Mouse (Mus musculus) A20 (cell line): ENCODE data around the gene Gm20388.

Experiments used
- DNase-seq: peaks from one replicate; pipeline ENCODE4 v3.0.0-alpha.2; 2011; ENCODE audit warnings: low read depth, low spot score

Gene Gm20388

GRCm38 (mm10) chr8:120289698-120290181, 379.1 kb downstream of the Gm20388 start:
- DNase-seq: no peak

GRCm38 (mm10) chr8:120290614-120291013, 380.0 kb downstream of the Gm20388 start:
- DNase-seq: no peak

GRCm38 (mm10) chr8:120291650-120292049, 381.0 kb downstream of the Gm20388 start:
- no peak for DNase-seq

GRCm38 (mm10) chr8:120292316-120293107, 381.9 kb downstream of the Gm20388 start:
- DNase-seq: no peak

GRCm38 (mm10) chr8:120293421-120294357, 383.0 kb downstream of the Gm20388 start:
- DNase-seq: no peak

- DNase-seq: no peak
Measured at GRCm38 (mm10) chr8:120294982-120295870, 384.6 kb downstream of the Gm20388 start.

GRCm38 (mm10) chr8:120297000-120297399, 386.4 kb downstream of the Gm20388 start:
- no peak for DNase-seq

GRCm38 (mm10) chr8:120298601-120299532, 388.2 kb downstream of the Gm20388 start:
- DNase-seq: no peak

GRCm38 (mm10) chr8:120300601-120301141, 390.0 kb downstream of the Gm20388 start:
- DNase-seq: peak; percentile 63

GRCm38 (mm10) chr8:120302941-120303675, 392.5 kb downstream of the Gm20388 start:
- no peak for DNase-seq

GRCm38 (mm10) chr8:120304097-120304496, 393.5 kb downstream of the Gm20388 start:
- no peak for DNase-seq

GRCm38 (mm10) chr8:120305800-120306385, 395.3 kb downstream of the Gm20388 start:
- no peak for DNase-seq

GRCm38 (mm10) chr8:120307103-120307502, 396.5 kb downstream of the Gm20388 start:
- DNase-seq: peak; percentile 80

GRCm38 (mm10) chr8:120307528-120307927, 396.9 kb downstream of the Gm20388 start:
- DNase-seq: no peak

GRCm38 (mm10) chr8:120308131-120308530, 397.5 kb downstream of the Gm20388 start:
- DNase-seq: no peak

- DNase-seq: no peak
Measured at GRCm38 (mm10) chr8:120308553-120308952, 397.9 kb downstream of the Gm20388 start.

- no peak for DNase-seq
Measured at GRCm38 (mm10) chr8:120309326-120309725, 398.7 kb downstream of the Gm20388 start.

- no peak for DNase-seq
Measured at GRCm38 (mm10) chr8:120310063-120310462, 399.4 kb downstream of the Gm20388 start.

- peak; percentile 52 for DNase-seq
Measured at GRCm38 (mm10) chr8:120312452-120312851, 401.8 kb downstream of the Gm20388 start.
